Comparison of ENCODE assay signal across 9 mouse cellular contexts in genomic region chr16:57336770-57337423, GRCm38 (mm10). TPM values are rescaled to one million over a fixed set of nuclear protein-coding genes. Genes with fewer than 3 reads are reported as not detected.
A peak's percentile ranks its signal among the peaks of the same experiment; 100 is the strongest.
DNase-seq lines count a peak whose midpoint lies in the region; ATAC-seq and TF ChIP-seq lines count a peak whose summit lies in the region.
"Had no signal": no experiment of that assay in that cellular context is flagged by ENCODE, and none has a peak within 500 bp of the region (broad histone marks: within the 10 kb centered on the region; RNA-seq: fewer than 3 reads in every experiment).

No protein-coding gene starts in this region.

- peak overlapping the region; percentile 53 for H3K4me3 ChIP-seq in brown adipose tissue, adult 24 weeks (ENCODE audit: insufficient read depth, low read depth, low read length)
- no peak overlapping the region for H3K4me3 ChIP-seq in lung, postnatal 0 days (ENCODE audit: low read depth, low read length)
- H3K4me3 ChIP-seq in spleen, adult 2 months (ENCODE audit: extremely low read depth, insufficient read depth, insufficient read length): peak overlapping the region; percentile 42
- H3K4me3 ChIP-seq in hindbrain, embryonic 14.5 days (replicated peaks; ENCODE audit: low read length): no peak overlapping the region

- no peaks in the 10 kb centered on the region for H3K36me3 ChIP-seq in lung, postnatal 0 days (ENCODE audit: insufficient read depth, low read length)
- no peaks in the 10 kb centered on the region for H3K36me3 ChIP-seq in spleen, adult 2 months (ENCODE audit: control insufficient read depth, insufficient read depth, low read length)
- no peaks in the 10 kb centered on the region for H3K36me3 ChIP-seq in hindbrain, embryonic 14.5 days (replicated peaks; ENCODE audit: control insufficient read depth, insufficient read depth)

- no peaks in the 10 kb centered on the region for H3K9me3 ChIP-seq in lung, postnatal 0 days (ENCODE audit: low read length)
- no peaks in the 10 kb centered on the region for H3K9me3 ChIP-seq in hindbrain, embryonic 14.5 days (ENCODE audit: control insufficient read depth, low read length)

- TF ChIP-seq POLR2A in spleen, adult 2 months (IDR thresholded peaks at IDR 0.05; ENCODE audit: low read depth, low read length): no peak

- WGBS in lung, postnatal 0 days: 38% methylated on average over 11 of the region's 11 CpGs
- WGBS in spleen, adult 2 months: 8% methylated on average over 11 of the region's 11 CpGs
- 85% methylated on average over 11 of the region's 11 CpGs for WGBS in hindbrain, embryonic 14.5 days

- H3K27ac ChIP-seq in brown adipose tissue, adult 24 weeks (replicated peaks; ENCODE audit: low read depth, low read length): peak overlapping the region; percentile 95
- H3K27ac ChIP-seq in lung, postnatal 0 days (ENCODE audit: low read length): no peak overlapping the region
- H3K27ac ChIP-seq in spleen, adult 2 months (ENCODE audit: insufficient read depth, low read length): peak overlapping the region; percentile 67
- H3K27ac ChIP-seq in hindbrain, embryonic 14.5 days: no peak overlapping the region

- peak overlapping the region; percentile 15; the same call in 1 of the 2 replicates for H3K4me2 ChIP-seq in lung, postnatal 0 days (replicated peaks; ENCODE audit: low read depth, low read length)
- no peak overlapping the region for H3K4me2 ChIP-seq in hindbrain, embryonic 14.5 days (replicated peaks)

- peak; percentile 33 to 37 for DNase-seq in lung, adult 18-20 months
- DNase-seq in lung, postnatal 14 days: no peak
- DNase-seq in lung, postnatal 0 days (ENCODE audit: low spot score): peak; percentile 56
- DNase-seq in spleen, adult 2 months (ENCODE audit: low read depth in 1 of 2, low spot score in 2 of 2): peak; percentile 36 to 63
- no peak for DNase-seq in left cerebral cortex, adult 11 months (ENCODE audit: low spot score)
- no peak for DNase-seq in hindbrain, embryonic 14.5 days (ENCODE audit: low spot score)
- DNase-seq: cerebellum, adult 8-10 months; heart, postnatal 10 days had no signal

- no peak for TF ChIP-seq EP300 in lung, postnatal 0 days (IDR thresholded peaks at IDR 0.05)

- H3K4me1 ChIP-seq in brown adipose tissue, adult 24 weeks (ENCODE audit: control insufficient read depth, insufficient read depth, insufficient read length, low read length): 0 out of 2 replicates have a peak, but pooled peaks cover 6% of the 10 kb centered on the region
- H3K4me1 ChIP-seq in lung, postnatal 0 days (ENCODE audit: insufficient read depth, low read depth, low read length): peaks cover 4% of the 10 kb centered on the region
- H3K4me1 ChIP-seq in spleen, adult 2 months (ENCODE audit: control insufficient read depth, insufficient read depth, insufficient read length): peaks cover 9% of the 10 kb centered on the region; the same call in 1 of the 2 replicates
- H3K4me1 ChIP-seq in hindbrain, embryonic 14.5 days (replicated peaks; ENCODE audit: control insufficient read depth, insufficient read depth, low read length): no peaks in the 10 kb centered on the region

- no peak overlapping the region for H3K9ac ChIP-seq in lung, postnatal 0 days (replicated peaks; ENCODE audit: low read depth)
- no peak overlapping the region for H3K9ac ChIP-seq in hindbrain, embryonic 14.5 days

- no peaks in the 10 kb centered on the region for H3K27me3 ChIP-seq in lung, postnatal 0 days (replicated peaks; ENCODE audit: insufficient read depth, low read length)
- H3K27me3 ChIP-seq in spleen, adult 2 months (ENCODE audit: control insufficient read depth, insufficient read depth, low read length): no peaks in the 10 kb centered on the region
- H3K27me3 ChIP-seq in hindbrain, embryonic 14.5 days (ENCODE audit: control insufficient read depth, insufficient read depth, low read length): no peaks in the 10 kb centered on the region

- ATAC-seq in lung, postnatal 0 days: peak; percentile 28; the same call in 1 of the 2 replicates
- no peak for ATAC-seq in hindbrain, embryonic 14.5 days (ENCODE audit: low FRiP score)

- TF ChIP-seq CTCF in lung, postnatal 0 days (IDR thresholded peaks at IDR 0.05): no peak
- no peak for TF ChIP-seq CTCF in spleen, adult 2 months (IDR thresholded peaks at IDR 0.05; ENCODE audit: extremely low read depth, insufficient read depth, insufficient read length, insufficient replicate concordance)

RNA-seq across cellular contexts. Expression of gene Filip1l, which starts 16.0 kb away (rescaled TPM):
- 9.1 and 11.5 TPM in 2 replicates for polyA plus RNA-seq in brown adipose tissue, adult 24 weeks (2012; ENCODE audit: insufficient read depth, insufficient read length, missing spikeins)
- 37.7 and 41.6 TPM in 2 replicates for polyA plus RNA-seq in lung, postnatal 0 days (2015; fragmentation: Nextera tagmentation; extraction: Ambion mirVana)
- polyA plus RNA-seq in spleen, adult 2 months (2012; rRNA removed): 14.2 and 15.3 TPM in 2 replicates
- polyA plus RNA-seq in hindbrain, embryonic 14.5 days (2014; fragmentation: Nextera tagmentation; extraction: Ambion mirVana): 2.8 and 3.4 TPM in 2 replicates

RNA-seq across cellular contexts. Expression of gene Tmem30c, which starts 44.2 kb away (rescaled TPM):
- not detected in 2 replicates for polyA plus RNA-seq in brown adipose tissue, adult 24 weeks (2012; ENCODE audit: insufficient read depth, insufficient read length, missing spikeins)
- polyA plus RNA-seq in lung, postnatal 0 days (2015; fragmentation: Nextera tagmentation; extraction: Ambion mirVana): 0.04 TPM in 1 of 2 replicates, not detected in the other
- polyA plus RNA-seq in spleen, adult 2 months (2012; rRNA removed): not detected in 2 replicates
- polyA plus RNA-seq in hindbrain, embryonic 14.5 days (2014; fragmentation: Nextera tagmentation; extraction: Ambion mirVana): 0.17 and 0.43 TPM in 2 replicates

Comparison
In these comparisons a context has a peak if more than half of its experiments do, and no peak if none do; other contexts are left out.
1. DNase-seq: peak in lung, adult 18-20 months (2 of 2), lung, postnatal 0 days (single experiment) and spleen, adult 2 months (2 of 2); none in lung, postnatal 14 days (single experiment), left cerebral cortex, adult 11 months (single experiment) and hindbrain, embryonic 14.5 days (single experiment).
2. H3K27ac ChIP-seq: peak in brown adipose tissue, adult 24 weeks (single experiment) and spleen, adult 2 months (single experiment); none in lung, postnatal 0 days (single experiment) and hindbrain, embryonic 14.5 days (single experiment).
3. H3K4me3 ChIP-seq: peak in brown adipose tissue, adult 24 weeks (single experiment) and spleen, adult 2 months (single experiment); none in lung, postnatal 0 days (single experiment) and hindbrain, embryonic 14.5 days (single experiment).